Mouse (Mus musculus): ENCODE measurements around the gene Tomm40l. TPM values are rescaled to one million over a fixed set of nuclear protein-coding genes. Genes with fewer than 3 reads are reported as not detected.

The Tomm40l gene
- total RNA-seq, 1 experiment = 27.5 TPM

DNA sequence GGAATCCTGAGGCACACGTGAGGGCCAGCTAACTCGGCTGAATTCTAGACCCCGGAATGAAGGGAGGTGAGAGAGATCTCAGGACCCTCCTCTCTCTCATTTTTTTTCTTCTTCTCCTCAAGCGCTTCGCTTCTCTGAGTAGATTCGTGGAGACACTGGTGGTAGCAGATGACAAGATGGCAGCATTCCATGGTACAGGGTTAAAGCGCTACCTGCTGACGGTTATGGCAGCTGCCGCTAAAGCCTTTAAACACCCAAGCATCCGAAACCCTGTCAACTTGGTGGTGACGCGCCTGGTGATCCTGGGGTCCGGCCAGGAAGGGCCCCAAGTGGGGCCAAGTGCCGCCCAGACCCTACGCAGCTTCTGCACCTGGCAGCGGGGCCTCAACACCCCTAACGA lies 30.1 kb upstream of the Tomm40l start:
- Histone ChIP-seq H3K4me3 (ENCODE audit: insufficient read depth in 1 of 2, low read depth in 1 of 2, low read length in 2 of 2, poor library complexity in 1 of 2, severe bottlenecking in 1 of 2) (peak overlapping the region; percentile 47 to 61; a peak in 3 of 4 replicates), H3K36me3 (ENCODE audit: control insufficient read depth, insufficient read depth, low read length, poor library complexity, severe bottlenecking) (no peaks in the 10 kb centered on the region), H3K4me1 (ENCODE audit: control insufficient read depth in 2 of 2, insufficient read depth in 2 of 2, low read length in 2 of 2, poor library complexity in 1 of 2) (peaks cover 2 to 26% of the 10 kb centered on the region in 2 experiments; a peak in 3 of 4 replicates), H3K9ac (ENCODE audit: insufficient read depth, low read depth, low read length, poor library complexity, severe bottlenecking) (peak overlapping the region; percentile 40; the same call in 1 of the 2 replicates), H3K27ac (ENCODE audit: insufficient read depth, low read depth, low read length, poor library complexity, severe bottlenecking) (no peak overlapping the region), H3K9me3 (ENCODE audit: control insufficient read depth, insufficient read depth, low read depth, low read length) (no peaks in the 10 kb centered on the region)
- TF ChIP-seq CHD2 (IDR thresholded peaks at IDR 0.05; ENCODE audit: low read depth, low read length) = no peak
- no peak for TF ChIP-seq ZC3H11A (IDR thresholded peaks at IDR 0.05; ENCODE audit: borderline replicate concordance, low read depth, low read length)
- no peak for TF ChIP-seq MAFK (IDR thresholded peaks at IDR 0.05; ENCODE audit: insufficient read depth, low read depth, low read length)
- no peak for TF ChIP-seq HCFC1 (IDR thresholded peaks at IDR 0.05; ENCODE audit: borderline replicate concordance, insufficient read depth, low read length)
- no peak for TF ChIP-seq ZNF384 (IDR thresholded peaks at IDR 0.05; ENCODE audit: low read depth, low read length)
- in situ Hi-C loops (cut with MboI; ENCODE audit: low sequenced_read_pairs in 2 of 2, unreplicated experiment in 2 of 2) = no loop called here
- no peak for DNase-seq (ENCODE audit: low read depth, low spot score)

DNA sequence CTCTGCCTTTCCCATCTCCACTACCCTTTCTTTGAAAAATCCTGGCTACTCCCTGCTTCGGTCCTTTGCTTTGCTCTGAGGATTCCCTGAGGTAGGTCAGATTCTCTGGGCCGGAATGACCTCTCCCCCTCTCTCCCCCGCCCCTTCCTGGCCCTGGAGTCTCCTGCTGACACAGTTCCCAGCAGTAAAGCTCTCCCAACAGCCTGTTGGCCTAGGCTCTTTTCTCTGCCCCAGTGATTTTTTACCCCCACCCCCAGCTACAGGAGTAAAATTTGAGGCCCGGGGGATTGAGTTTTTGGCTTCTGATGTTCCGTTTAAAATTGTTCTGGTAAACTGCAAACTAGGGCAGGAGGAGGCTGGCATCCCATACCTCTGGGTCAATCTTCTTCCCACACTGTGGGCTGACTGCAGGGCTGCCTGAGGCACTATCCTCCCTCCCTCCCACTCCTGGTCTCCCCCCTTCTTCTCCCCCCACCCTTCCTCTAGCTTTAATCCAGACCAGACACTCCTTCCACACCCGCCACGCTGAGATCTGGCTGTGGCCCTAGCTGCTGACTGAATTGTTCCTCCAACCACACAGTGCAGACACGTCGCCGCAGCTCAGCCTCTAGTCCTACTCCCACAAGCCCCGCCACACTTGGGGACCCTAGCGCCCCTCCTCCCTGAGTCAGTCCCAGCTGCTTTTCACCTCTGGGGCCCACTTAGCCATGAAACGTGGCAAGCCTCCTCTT lies 29.4 kb upstream of the Tomm40l start:
- no peak for DNase-seq (ENCODE audit: low read depth, low spot score)
- Histone ChIP-seq H3K4me1 (ENCODE audit: control insufficient read depth in 2 of 2, insufficient read depth in 2 of 2, low read length in 2 of 2, poor library complexity in 1 of 2) (peaks cover 2 to 26% of the 10 kb centered on the region in 2 experiments; a peak in 3 of 4 replicates), H3K4me3 (ENCODE audit: insufficient read depth in 1 of 2, low read depth in 1 of 2, low read length in 2 of 2, poor library complexity in 1 of 2, severe bottlenecking in 1 of 2) (peak overlapping the region; percentile 47 to 61), H3K27ac (ENCODE audit: insufficient read depth, low read depth, low read length, poor library complexity, severe bottlenecking) (no peak overlapping the region), H3K36me3 (ENCODE audit: control insufficient read depth, insufficient read depth, low read length, poor library complexity, severe bottlenecking) (no peaks in the 10 kb centered on the region), H3K9ac (ENCODE audit: insufficient read depth, low read depth, low read length, poor library complexity, severe bottlenecking) (peak overlapping the region; percentile 42; the same call in 1 of the 2 replicates), H3K9me3 (ENCODE audit: control insufficient read depth, insufficient read depth, low read depth, low read length) (no peaks in the 10 kb centered on the region)
- in situ Hi-C loops (cut with MboI; ENCODE audit: low sequenced_read_pairs in 2 of 2, unreplicated experiment in 2 of 2) = no loop called here
- TF ChIP-seq ZC3H11A (IDR thresholded peaks at IDR 0.05; ENCODE audit: borderline replicate concordance, low read depth, low read length) = no peak

DNA sequence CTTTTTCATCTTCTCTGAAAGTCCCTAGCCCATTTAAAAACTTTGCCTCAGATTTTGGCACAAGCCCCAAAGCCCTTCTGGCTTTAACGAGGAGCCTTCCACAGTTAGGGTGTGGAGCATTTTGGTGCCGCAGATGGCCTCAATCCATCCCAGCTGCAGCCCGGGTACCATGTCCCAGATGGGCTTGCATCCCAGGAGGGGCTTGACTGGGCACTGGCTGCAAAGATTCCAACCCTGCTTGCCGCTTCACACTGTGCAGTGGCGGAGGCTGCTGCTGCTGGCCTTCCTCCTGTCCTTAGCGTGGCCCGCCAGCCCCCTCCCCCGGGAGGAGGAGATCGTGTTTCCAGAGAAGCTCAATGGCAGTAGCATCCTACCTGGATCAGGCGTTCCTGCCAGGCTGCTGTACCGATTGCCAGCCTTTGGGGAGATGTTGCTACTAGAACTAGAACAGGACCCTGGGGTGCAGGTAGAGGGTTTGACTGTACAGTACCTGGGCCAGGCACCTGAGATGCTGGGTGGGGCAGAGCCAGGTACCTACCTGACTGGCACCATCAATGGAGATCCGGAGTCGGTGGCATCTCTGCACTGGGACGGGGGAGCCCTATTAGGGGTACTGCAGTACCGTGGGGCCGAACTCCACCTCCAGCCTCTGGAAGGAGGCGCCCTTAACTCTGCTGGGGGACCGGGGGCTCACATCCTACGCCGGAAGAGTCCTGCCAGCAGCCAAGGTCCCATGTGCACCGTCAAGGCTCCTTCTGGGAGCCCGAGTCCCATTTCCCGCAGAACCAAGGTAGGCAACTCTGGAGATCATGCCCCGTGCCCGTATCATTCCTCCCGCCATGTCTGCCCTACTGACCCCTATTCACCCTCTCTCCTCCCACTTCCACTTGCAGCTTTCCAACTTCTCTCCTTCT lies 28.6 kb upstream of the Tomm40l start, which contains the start of gene Ndufs2:
Ndufs2 (minus strand) TSS at position 709 of the 914 bp plus-strand sequence.
- in situ Hi-C loops (cut with MboI; ENCODE audit: low sequenced_read_pairs in 2 of 2, unreplicated experiment in 2 of 2) = no loop called here
- no peak for DNase-seq (ENCODE audit: low read depth, low spot score)
- peak within 1 kb of the TSS; percentile 47 to 61 for H3K4me3 ChIP-seq (ENCODE audit: insufficient read depth in 1 of 2, low read depth in 1 of 2, low read length in 2 of 2, poor library complexity in 1 of 2, severe bottlenecking in 1 of 2)
- H3K27ac ChIP-seq (ENCODE audit: insufficient read depth, low read depth, low read length, poor library complexity, severe bottlenecking) = no peak within 1 kb of the TSS
- no peaks in the 10 kb centered on the region for H3K36me3 ChIP-seq (ENCODE audit: control insufficient read depth, insufficient read depth, low read length, poor library complexity, severe bottlenecking)
- peak within 1 kb of the TSS; percentile 42; the same call in 1 of the 2 replicates for H3K9ac ChIP-seq (ENCODE audit: insufficient read depth, low read depth, low read length, poor library complexity, severe bottlenecking)
- H3K4me1 ChIP-seq (ENCODE audit: control insufficient read depth in 2 of 2, insufficient read depth in 2 of 2, low read length in 2 of 2, poor library complexity in 1 of 2) = peaks cover 5 to 26% of the 10 kb centered on the region in 2 experiments; a peak in 3 of 4 replicates
- TF ChIP-seq HCFC1 (IDR thresholded peaks at IDR 0.05; ENCODE audit: borderline replicate concordance, insufficient read depth, low read length) = no peak
- TF ChIP-seq CHD2 (IDR thresholded peaks at IDR 0.05; ENCODE audit: low read depth, low read length) = no peak
- TF ChIP-seq ZC3H11A (IDR thresholded peaks at IDR 0.05; ENCODE audit: borderline replicate concordance, low read depth, low read length) = no peak
- TF ChIP-seq ZNF384 (IDR thresholded peaks at IDR 0.05; ENCODE audit: low read depth, low read length) = no peak
- TF ChIP-seq MAFK (IDR thresholded peaks at IDR 0.05; ENCODE audit: insufficient read depth, low read depth, low read length) = no peak
- no peaks in the 10 kb centered on the region for H3K9me3 ChIP-seq (ENCODE audit: control insufficient read depth, insufficient read depth, low read depth, low read length)

DNA sequence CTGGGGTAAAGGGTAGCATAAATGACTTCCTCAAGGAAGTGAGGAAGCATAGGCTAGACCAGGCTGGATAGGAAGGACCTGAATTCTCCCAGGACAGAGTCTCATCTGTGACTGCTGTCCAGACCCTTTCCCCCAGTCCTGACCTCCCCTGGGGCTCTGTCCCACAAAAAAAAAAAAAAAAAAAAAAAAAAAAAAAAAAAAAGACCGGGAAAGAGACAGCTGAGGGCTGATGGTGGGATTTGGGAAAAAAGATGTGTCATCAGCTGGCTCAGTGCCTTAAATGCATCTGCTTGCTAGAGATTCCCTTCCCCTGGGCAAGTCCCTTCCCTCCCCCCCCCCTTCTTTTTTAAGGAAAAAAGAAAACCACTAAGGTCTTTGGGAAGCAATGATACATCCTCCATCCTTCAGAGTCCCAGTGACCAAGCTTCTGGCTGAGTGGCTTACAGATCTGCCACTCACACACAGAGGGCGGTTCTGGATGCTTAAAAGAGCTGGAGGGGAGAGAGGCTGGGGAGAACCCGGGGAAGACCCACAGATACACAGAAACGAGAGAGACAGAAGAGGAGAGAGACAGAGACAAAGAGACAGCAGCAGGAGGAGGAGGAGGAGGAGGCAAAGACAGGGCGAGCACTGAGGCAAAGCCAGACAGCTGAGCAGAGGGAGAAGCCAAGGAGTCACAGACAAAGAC lies 27.7 kb upstream of the Tomm40l start, which contains the start of gene Adamts4:
Adamts4 (plus strand) TSS at position 509 of the 688 bp plus-strand sequence.
- Histone ChIP-seq H3K36me3 (ENCODE audit: control insufficient read depth, insufficient read depth, low read length, poor library complexity, severe bottlenecking) (no peaks in the 10 kb centered on the region), H3K4me3 (ENCODE audit: insufficient read depth in 1 of 2, low read depth in 1 of 2, low read length in 2 of 2, poor library complexity in 1 of 2, severe bottlenecking in 1 of 2) (peak within 1 kb of the TSS; percentile 39 to 61), H3K27ac (ENCODE audit: insufficient read depth, low read depth, low read length, poor library complexity, severe bottlenecking) (no peak within 1 kb of the TSS), H3K4me1 (ENCODE audit: control insufficient read depth in 2 of 2, insufficient read depth in 2 of 2, low read length in 2 of 2, poor library complexity in 1 of 2) (peaks cover 5 to 26% of the 10 kb centered on the region in 2 experiments; a peak in 3 of 4 replicates), H3K9me3 (ENCODE audit: control insufficient read depth, insufficient read depth, low read depth, low read length) (no peaks in the 10 kb centered on the region), H3K9ac (ENCODE audit: insufficient read depth, low read depth, low read length, poor library complexity, severe bottlenecking) (0 out of 2 replicates have a peak within 1 kb of the TSS, but pooled peaks have one; percentile 7)
- TF ChIP-seq MAFK (IDR thresholded peaks at IDR 0.05; ENCODE audit: insufficient read depth, low read depth, low read length) = no peak
- no peak for TF ChIP-seq HCFC1 (IDR thresholded peaks at IDR 0.05; ENCODE audit: borderline replicate concordance, insufficient read depth, low read length)
- no peak for TF ChIP-seq ZNF384 (IDR thresholded peaks at IDR 0.05; ENCODE audit: low read depth, low read length)
- TF ChIP-seq CHD2 (IDR thresholded peaks at IDR 0.05; ENCODE audit: low read depth, low read length) = no peak
- TF ChIP-seq ZC3H11A (IDR thresholded peaks at IDR 0.05; ENCODE audit: borderline replicate concordance, low read depth, low read length) = no peak
- in situ Hi-C loops (cut with MboI; ENCODE audit: low sequenced_read_pairs in 2 of 2, unreplicated experiment in 2 of 2) = loop anchor here (10.0 to 25.0 kb wide), 2 partner anchors 135 to 363 kb away; partner anchors contain the start of genes Cfap126 (in 1 of the 2), Dusp12 (in 1 of the 2) and Gm26620 (in 1 of the 2)
- DNase-seq (ENCODE audit: low read depth, low spot score) = no peak
